Mouse (Mus musculus): ENCODE measurements around the gene Sec16a.
"Not testable (repeated sequence)": the region's sequence is repeated elsewhere in the genome, so short reads cannot be mapped to it uniquely, and the experiment has no call there.

Sec16a gene

GRCm38 (mm10) chr2:26387713-26388112 lies 57.3 kb downstream of the Sec16a start:
- DNase-seq, result peak; percentile 57 to 72

- not testable (repeated sequence) for DNase-seq
Measured at GRCm38 (mm10) chr2:26380871-26381270, 64.1 kb downstream of the Sec16a start.

- DNase-seq, result peak; percentile 91 to 95
Measured at GRCm38 (mm10) chr2:26380131-26380771, 64.8 kb downstream of the Sec16a start, which contains the start of gene Snapc4. Snapc4 (minus strand) TSS chr2:26380653.

GRCm38 (mm10) chr2:26372396-26372795 lies 72.6 kb downstream of the Sec16a start:
- no peak for DNase-seq

GRCm38 (mm10) chr2:26368572-26368971 lies 76.4 kb downstream of the Sec16a start:
- no peak for DNase-seq

- DNase-seq, result no peak
Measured at GRCm38 (mm10) chr2:26367911-26368310, 77.1 kb downstream of the Sec16a start.

GRCm38 (mm10) chr2:26364738-26365465 lies 80.1 kb downstream of the Sec16a start:
- peak; percentile 66 to 87 for DNase-seq

GRCm38 (mm10) chr2:26363481-26363880 lies 81.5 kb downstream of the Sec16a start:
- DNase-seq, result no peak

GRCm38 (mm10) chr2:26362991-26363390 lies 82.0 kb downstream of the Sec16a start:
- DNase-seq, result no peak

GRCm38 (mm10) chr2:26360772-26361171 lies 84.2 kb downstream of the Sec16a start, which contains the start of gene Card9:
Card9 (minus strand) TSS chr2:26360918.
- DNase-seq, result no peak

- no peak for DNase-seq
Measured at GRCm38 (mm10) chr2:26359983-26360382, 85.0 kb downstream of the Sec16a start.

All from kidney, postnatal 36 days (tissue).